Mouse (Mus musculus) cerebellum, postnatal 10 days (tissue): ENCODE results near the gene Pigq.
A peak's percentile ranks its signal among the peaks of the same experiment; 100 is the strongest.

Experiments used
- DNase-seq, 2 experiments: peaks; one replicate each; pipeline ENCODE4 v3.0.0; 2021; ENCODE audit warnings: mixed read lengths in 2 of 2

Gene Pigq

GRCm38 (mm10) chr17:25880913-25881641 is 63.7 kb downstream of the Pigq start:
- DNase-seq, result peak in 1 of 2 experiments; percentile 49

DNA sequence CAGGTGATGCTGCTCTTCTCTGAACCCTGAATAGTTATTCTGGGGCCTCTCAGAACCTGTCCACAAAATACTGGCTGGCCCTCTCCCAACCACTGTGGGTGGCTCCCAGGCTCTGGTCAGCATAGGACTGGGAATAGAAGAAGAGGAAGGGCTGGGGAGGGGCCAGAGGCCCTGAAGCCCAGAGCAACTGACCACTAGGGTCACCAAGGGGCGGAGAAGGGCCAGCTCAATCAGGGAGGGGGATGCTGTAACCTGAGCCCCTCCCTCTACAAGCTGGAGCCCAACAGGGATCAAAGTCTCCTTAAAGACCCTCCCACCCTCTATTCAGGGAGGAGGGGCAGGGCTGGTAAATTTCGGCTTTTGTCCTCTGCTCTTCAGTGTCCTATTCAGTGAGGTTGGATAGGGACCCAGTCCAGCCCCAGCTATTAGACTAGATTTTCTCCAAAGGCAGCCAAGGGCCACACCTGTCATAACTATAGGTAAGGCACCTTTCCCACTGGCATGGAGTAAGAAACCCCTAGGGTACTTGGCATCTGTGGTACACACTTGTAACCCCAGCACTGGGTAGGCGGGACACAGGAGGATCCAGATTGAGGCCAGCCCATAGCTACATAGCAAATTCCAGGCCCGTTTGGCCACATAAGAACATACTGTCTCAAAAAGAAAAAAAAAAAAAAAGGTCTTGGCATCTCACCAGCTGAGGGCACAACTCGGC is 64.4 kb downstream of the Pigq start, which contains the start of gene Wfikkn1:
TSS of gene Wfikkn1 (minus strand) at position 663 of the 715 bp plus-strand sequence.
- DNase-seq, result peak in 1 of 2 experiments; percentile 45

DNA sequence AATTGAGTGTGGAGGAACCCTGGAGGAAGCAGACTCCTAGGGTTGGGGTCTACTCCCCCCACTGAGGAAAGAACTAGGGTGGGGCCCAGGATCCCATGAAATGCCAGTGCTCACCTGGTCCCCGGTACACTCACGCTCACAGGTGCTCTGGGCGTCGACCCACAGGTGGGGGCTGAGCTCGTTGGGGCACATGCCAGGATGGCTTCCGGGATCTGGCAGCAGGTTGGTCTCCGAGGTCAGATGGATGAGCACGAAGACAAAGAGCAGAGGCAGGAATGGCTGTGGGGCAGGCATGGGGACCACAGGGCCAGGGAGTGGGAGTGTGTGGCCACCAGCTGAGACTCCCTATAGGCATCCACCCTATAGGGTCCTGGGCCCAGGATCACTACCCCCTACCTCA is 65.0 kb downstream of the Pigq start:
- DNase-seq, result peak in 1 of 2 experiments; percentile 44

DNA sequence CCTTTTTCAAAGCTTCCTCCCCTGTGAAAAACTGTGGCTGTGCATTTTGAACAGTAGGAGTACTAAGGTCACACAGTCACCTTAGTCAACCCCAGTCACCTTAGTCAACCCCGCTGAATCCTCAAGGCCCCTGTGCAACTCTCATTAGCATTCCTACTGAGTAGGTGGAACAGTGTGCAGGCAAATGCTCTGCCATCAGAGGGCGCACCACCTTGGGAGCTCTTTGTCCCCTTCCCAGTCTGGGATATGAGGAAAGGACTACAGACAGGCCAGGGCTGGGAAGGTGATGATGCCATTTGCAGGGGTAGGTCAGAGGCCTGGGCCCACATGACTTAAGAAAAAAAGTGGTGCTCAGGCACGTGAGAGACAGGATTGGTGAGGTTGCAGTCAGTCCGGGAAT is 65.5 kb downstream of the Pigq start:
- DNase-seq, result peak; percentile 66 to 69

GRCm38 (mm10) chr17:25878611-25879180 is 66.0 kb downstream of the Pigq start:
- peak; percentile 39 to 47 for DNase-seq

- peak in 1 of 2 experiments; percentile 40 for DNase-seq
These were observed 66.8 kb downstream of the Pigq start for GRCm38 (mm10) chr17:25877741-25878610.

- peak in 1 of 2 experiments; percentile 26 for DNase-seq
These were observed 67.7 kb downstream of the Pigq start for GRCm38 (mm10) chr17:25877025-25877424.
